Mouse (Mus musculus) heart, postnatal 0 days (tissue): ENCODE data around the gene Cacng6. TPM values are rescaled to one million over a fixed set of nuclear protein-coding genes. Genes with fewer than 3 reads are reported as not detected.

Source experiments
- ATAC-seq: fragments of 200-750 bp; cut with Nextera tagmentation; 2 replicates; pipeline ENCODE4 v1.8.0; 2017; ENCODE audit warnings: low read depth, moderate number of reproducible peaks, moderate library complexity; ENCODE audit not compliant: insufficient read depth
- DNase-seq: peaks from one replicate; pipeline ENCODE4 v3.0.0-alpha.2; 2016; ENCODE audit warnings: low spot score
- H3K27ac ChIP-seq: fragments of 300-500 bp; sonication (generic); 2 replicates; pipeline ENCODE4 v1.5.1; 2014; ENCODE audit warnings: low read depth, mild to moderate bottlenecking
- H3K27me3 ChIP-seq: fragments of 300-500 bp; sonication (generic); 2 replicates; pipeline ENCODE4 v1.6.1; 2014; ENCODE audit warnings: low read length, mixed read lengths; ENCODE audit not compliant: control insufficient read depth, insufficient read depth
- H3K36me3 ChIP-seq: fragments of 300-500 bp; sonication (generic); replicated peaks from 2 replicates; pipeline ENCODE4 v1.6.1; 2014; ENCODE audit warnings: low read length, mixed read lengths; ENCODE audit not compliant: control insufficient read depth, insufficient read depth
- H3K4me1 ChIP-seq: fragments of 300-500 bp; sonication (generic); 2 replicates; pipeline ENCODE4 v1.6.1; 2014; ENCODE audit warnings: antibody characterized with exemption; ENCODE audit not compliant: control insufficient read depth, insufficient read depth
- H3K4me2 ChIP-seq: fragments of 300-500 bp; sonication (generic); 2 replicates; pipeline ENCODE4 v1.6.1; 2014; ENCODE audit warnings: low read depth, mild to moderate bottlenecking, low read length, moderate library complexity
- H3K4me3 ChIP-seq: fragments of 300-500 bp; sonication (generic); 2 replicates; pipeline ENCODE4 v1.5.1; 2014; ENCODE audit warnings: low read depth, low read length
- H3K9ac ChIP-seq: fragments of 300-500 bp; sonication (generic); replicated peaks from 2 replicates; pipeline ENCODE4 v1.6.1; 2014; ENCODE audit warnings: low read depth, low read length, mixed read lengths
- H3K9me3 ChIP-seq: fragments of 300-500 bp; sonication (generic); replicated peaks from 2 replicates; pipeline ENCODE4 v1.6.1; 2016; ENCODE audit warnings: low read length; ENCODE audit not compliant: control insufficient read depth
- CTCF ChIP-seq: IDR thresholded peaks from 2 replicates; pipeline ENCODE4 v1.5.1; 2016; ENCODE audit warnings: antibody characterized with exemption, control low read depth, low read depth
- EP300 ChIP-seq: IDR thresholded peaks from 2 replicates; pipeline ENCODE4 v1.6.1; 2016; ENCODE audit warnings: antibody characterized with exemption, low read depth
- WGBS: fragments of 180-500 bp; shearing (Covaris S2); extraction: QIAGEN DNeasy Blood & Tissue Kit; methylation state at CpG from one replicate; pipeline ENCODE4 v1.1.7; 2014; 5-methylcytosine and 5-hydroxymethylcytosine counted together
- polyA plus RNA-seq: library from polyadenylated mRNA; unstranded; fragments of >200 nt; fragmentation: Nextera tagmentation; extraction: Ambion mirVana; gene quantifications from 2 replicates; pipeline ENCODE4 v1.2.1, GENCODE M21; 2015
- total RNA-seq: library from RNA; depleted of rRNA; stranded (reverse); fragments of >200 nt; gene quantifications from 2 replicates; pipeline ENCODE4 v1.2.3, GENCODE M21; 2014; ENCODE audit warnings: low replicate concordance

The Cacng6 gene
- total and polyA plus RNA-seq, 2 experiments from 2014 or later = 20.4 to 21.3 TPM

- no peaks in the 10 kb centered on the region for H3K9me3 ChIP-seq
- H3K36me3 ChIP-seq = no peaks in the 10 kb centered on the region
- no peak overlapping the region for H3K4me3 ChIP-seq
- DNase-seq = no peak
- no peaks in the 10 kb centered on the region for H3K27me3 ChIP-seq
- no peak overlapping the region for H3K9ac ChIP-seq
- WGBS = 77% methylated on average over 16 of the region's 18 CpGs
- no peak overlapping the region for H3K27ac ChIP-seq
- H3K4me1 ChIP-seq = no peaks in the 10 kb centered on the region
- TF ChIP-seq EP300 (no peak), CTCF (no peak)
- H3K4me2 ChIP-seq = no peak overlapping the region
- no peak for ATAC-seq
Measured at GRCm38 (mm10) chr7:3387761-3388160, 36.2 kb upstream of the Cacng6 start.

- Histone ChIP-seq H3K36me3 (no peaks in the 10 kb centered on the region), H3K9ac (no peak overlapping the region), H3K4me3 (no peak overlapping the region), H3K9me3 (no peaks in the 10 kb centered on the region), H3K4me1 (no peaks in the 10 kb centered on the region), H3K27me3 (no peaks in the 10 kb centered on the region), H3K4me2 (no peak overlapping the region), H3K27ac (no peak overlapping the region)
- TF ChIP-seq EP300 = no peak
- no peak for TF ChIP-seq CTCF
- WGBS = 33% methylated on average over 6 of the region's 6 CpGs
- ATAC-seq = no peak
- DNase-seq = no peak
Measured at GRCm38 (mm10) chr7:3388885-3389284, 35.1 kb upstream of the Cacng6 start.

DNA sequence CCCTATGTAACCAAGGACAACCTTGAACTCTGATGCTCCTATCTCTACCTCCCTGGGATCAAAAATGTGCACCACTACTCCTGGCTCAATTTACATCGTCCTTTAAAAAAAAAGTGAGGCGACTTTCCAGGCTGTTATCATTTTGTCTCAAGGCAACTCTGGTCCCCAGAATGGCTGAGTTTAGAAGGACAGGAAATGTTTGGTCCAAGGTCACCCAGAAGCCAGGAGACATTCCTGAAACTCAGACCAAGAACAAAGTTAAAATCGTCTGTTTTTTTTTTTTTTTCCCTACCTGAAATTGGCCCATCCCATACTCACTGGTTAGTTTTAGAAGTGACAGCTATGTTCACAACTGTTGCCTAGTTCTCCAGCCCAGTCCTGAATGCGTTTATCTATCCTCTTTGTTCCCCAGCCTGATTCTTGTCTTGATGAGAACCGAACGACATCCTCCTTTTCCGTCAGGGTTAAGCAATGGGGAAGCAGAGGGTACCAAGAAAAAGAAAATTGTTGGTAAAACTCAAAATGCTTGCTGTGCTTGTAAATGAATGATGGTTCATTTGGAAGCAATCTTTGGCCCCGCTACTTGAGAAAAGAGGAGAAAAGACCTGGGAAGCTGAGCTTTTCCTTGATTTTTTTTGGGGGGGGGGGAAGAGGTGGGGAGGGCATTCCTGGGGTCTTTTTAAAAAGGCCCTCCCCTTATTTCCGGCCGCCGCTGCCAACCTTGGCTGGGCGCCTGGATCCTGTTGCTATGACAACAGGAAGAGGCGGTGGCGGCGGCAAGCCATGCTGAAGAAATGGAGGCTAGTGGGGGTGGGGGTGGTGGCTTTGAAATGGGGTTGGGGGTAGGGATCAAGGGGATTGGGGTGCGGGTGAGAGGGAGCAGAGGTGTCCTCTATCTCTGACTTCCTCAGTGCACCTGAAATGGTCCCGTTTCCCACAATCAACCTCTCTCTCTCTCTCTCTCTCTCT, 34.3 kb upstream of the Cacng6 start:
- no peak for ATAC-seq
- H3K27ac ChIP-seq = no peak overlapping the region

GRCm38 (mm10) chr7:3390413-3391080, 33.4 kb upstream of the Cacng6 start, which contains the start of gene Cacng8:
TSS of gene Cacng8 (plus strand) at chr7:3390683.
- Histone ChIP-seq H3K27ac (no peak within 1 kb of the TSS), H3K9me3 (no peaks in the 10 kb centered on the region), H3K4me2 (peak within 1 kb of the TSS; percentile 40), H3K4me1 (no peaks in the 10 kb centered on the region), H3K9ac (no peak within 1 kb of the TSS), H3K36me3 (no peaks in the 10 kb centered on the region), H3K27me3 (no peaks in the 10 kb centered on the region), H3K4me3 (no peak within 1 kb of the TSS)
- 0% methylated on average over 6 of the region's 7 CpGs for WGBS
- no peak for TF ChIP-seq CTCF
- TF ChIP-seq EP300 = no peak
- DNase-seq (no peak), ATAC-seq (no peak)

More for the DNA sequence above, 34.3 kb upstream of the Cacng6 start:
- WGBS = 3% methylated on average over 16 of the region's 17 CpGs
- no peaks in the 10 kb centered on the region for H3K36me3 ChIP-seq
- no peak for DNase-seq
- H3K9me3 ChIP-seq = no peaks in the 10 kb centered on the region
- no peak overlapping the region for H3K9ac ChIP-seq
- H3K4me3 ChIP-seq = no peak overlapping the region
- H3K27me3 ChIP-seq = no peaks in the 10 kb centered on the region
- peak overlapping the region; percentile 40 for H3K4me2 ChIP-seq
- no peak for TF ChIP-seq CTCF
- TF ChIP-seq EP300 = no peak
- no peaks in the 10 kb centered on the region for H3K4me1 ChIP-seq

GRCm38 (mm10) chr7:3391081-3391451, 32.9 kb upstream of the Cacng6 start:
- no peak overlapping the region for H3K9ac ChIP-seq
- H3K27ac ChIP-seq = no peak overlapping the region
- H3K9me3 ChIP-seq = no peaks in the 10 kb centered on the region
- no peaks in the 10 kb centered on the region for H3K4me1 ChIP-seq
- no peaks in the 10 kb centered on the region for H3K27me3 ChIP-seq
- H3K4me2 ChIP-seq = no peak overlapping the region
- H3K36me3 ChIP-seq = no peaks in the 10 kb centered on the region
- TF ChIP-seq CTCF (no peak), EP300 (no peak)
- DNase-seq (no peak), ATAC-seq (no peak)
- 6% methylated on average over 12 of the region's 12 CpGs for WGBS
- H3K4me3 ChIP-seq = no peak overlapping the region
